Mouse (Mus musculus): ENCODE results near the gene Olfr710. TPM values are rescaled to one million over a fixed set of nuclear protein-coding genes. Genes with fewer than 3 reads are reported as not detected.

The Olfr710 gene
- polyA plus RNA-seq, 1 experiment from 2014 or later, result not detected

Other genes starting within 250 kb of the Olfr710 start
- gene Olfr695, start 231.9 kb downstream of the Olfr710 start, polyA plus RNA-seq (2015; fragmentation: Nextera tagmentation; extraction: Ambion mirVana), result not detected in 2 replicates
- gene Olfr697, start 205.9 kb downstream of the Olfr710 start, polyA plus RNA-seq (2015; fragmentation: Nextera tagmentation; extraction: Ambion mirVana), result not detected in 2 replicates
- gene Olfr698, start 192.9 kb downstream of the Olfr710 start, polyA plus RNA-seq (2015; fragmentation: Nextera tagmentation; extraction: Ambion mirVana), result not detected in 2 replicates
- not detected in 2 replicates for gene Olfr699, start 155.1 kb downstream of the Olfr710 start, polyA plus RNA-seq (2015; fragmentation: Nextera tagmentation; extraction: Ambion mirVana)
- not detected in 2 replicates for gene Olfr700, start 139.5 kb downstream of the Olfr710 start, polyA plus RNA-seq (2015; fragmentation: Nextera tagmentation; extraction: Ambion mirVana)
- gene Olfr701, start 134.2 kb downstream of the Olfr710 start, polyA plus RNA-seq (2015; fragmentation: Nextera tagmentation; extraction: Ambion mirVana), result not detected in 2 replicates
- gene Olfr702, start 114.4 kb downstream of the Olfr710 start, polyA plus RNA-seq (2015; fragmentation: Nextera tagmentation; extraction: Ambion mirVana), result not detected in 2 replicates
- not detected in 2 replicates for gene Olfr703, start 105.0 kb downstream of the Olfr710 start, polyA plus RNA-seq (2015; fragmentation: Nextera tagmentation; extraction: Ambion mirVana)
- not detected in 2 replicates for gene Olfr704, start 85.1 kb downstream of the Olfr710 start, polyA plus RNA-seq (2015; fragmentation: Nextera tagmentation; extraction: Ambion mirVana)
- gene Olfr705, start 71.4 kb downstream of the Olfr710 start, polyA plus RNA-seq (2015; fragmentation: Nextera tagmentation; extraction: Ambion mirVana), result not detected in 2 replicates
- gene Olfr706, start 60.1 kb downstream of the Olfr710 start, polyA plus RNA-seq (2015; fragmentation: Nextera tagmentation; extraction: Ambion mirVana), result not detected in 2 replicates
- gene Olfr707, start 47.1 kb downstream of the Olfr710 start, polyA plus RNA-seq (2015; fragmentation: Nextera tagmentation; extraction: Ambion mirVana), result not detected in 2 replicates
- not detected in 2 replicates for gene Olfr1532-ps1, start 40.3 kb downstream of the Olfr710 start, polyA plus RNA-seq (2015; fragmentation: Nextera tagmentation; extraction: Ambion mirVana)
- gene Olfr709-ps1, start 16.1 kb downstream of the Olfr710 start, polyA plus RNA-seq (2015; fragmentation: Nextera tagmentation; extraction: Ambion mirVana), result not detected in 2 replicates
- gene Olfr6, start 15.6 kb upstream of the Olfr710 start, polyA plus RNA-seq (2015; fragmentation: Nextera tagmentation; extraction: Ambion mirVana), result not detected in 2 replicates
- not detected in 2 replicates for gene Olfr711, start 27.1 kb upstream of the Olfr710 start, polyA plus RNA-seq (2015; fragmentation: Nextera tagmentation; extraction: Ambion mirVana)
- not detected in 2 replicates for gene Olfr2, start 57.8 kb upstream of the Olfr710 start, polyA plus RNA-seq (2015; fragmentation: Nextera tagmentation; extraction: Ambion mirVana)
- not detected in 2 replicates for gene Olfr713, start 82.9 kb upstream of the Olfr710 start, polyA plus RNA-seq (2015; fragmentation: Nextera tagmentation; extraction: Ambion mirVana)
- gene Olfr714, start 122.7 kb upstream of the Olfr710 start, polyA plus RNA-seq (2015; fragmentation: Nextera tagmentation; extraction: Ambion mirVana), result not detected in 2 replicates
- gene Olfr17, start 144.9 kb upstream of the Olfr710 start, polyA plus RNA-seq (2015; fragmentation: Nextera tagmentation; extraction: Ambion mirVana), result not detected in 2 replicates
- not detected in 2 replicates for gene Olfr715b, start 162.1 kb upstream of the Olfr710 start, polyA plus RNA-seq (2015; fragmentation: Nextera tagmentation; extraction: Ambion mirVana)
- gene Olfr715, start 182.8 kb upstream of the Olfr710 start, polyA plus RNA-seq (2015; fragmentation: Nextera tagmentation; extraction: Ambion mirVana), result not detected in 2 replicates
- gene Olfr716, start 190.0 kb upstream of the Olfr710 start, polyA plus RNA-seq (2015; fragmentation: Nextera tagmentation; extraction: Ambion mirVana), result not detected in 2 replicates
- gene Nlrp14, start 218.7 kb upstream of the Olfr710 start, polyA plus RNA-seq (2015; fragmentation: Nextera tagmentation; extraction: Ambion mirVana), result not detected in 2 replicates

All from kidney, embryonic 16.5 days (tissue).